Mouse (Mus musculus): ENCODE results near the gene Gstp3. TPM values are rescaled to one million over a fixed set of nuclear protein-coding genes. Genes with fewer than 3 reads are reported as not detected.

Gstp3 gene
- not detected in 2 replicates for polyA plus RNA-seq (2021; fragmentation: Nextera tagmentation)
- long read RNA-seq, experiment 1, result 0 reads
- long read RNA-seq, experiment 2, result 0 reads

DNA sequence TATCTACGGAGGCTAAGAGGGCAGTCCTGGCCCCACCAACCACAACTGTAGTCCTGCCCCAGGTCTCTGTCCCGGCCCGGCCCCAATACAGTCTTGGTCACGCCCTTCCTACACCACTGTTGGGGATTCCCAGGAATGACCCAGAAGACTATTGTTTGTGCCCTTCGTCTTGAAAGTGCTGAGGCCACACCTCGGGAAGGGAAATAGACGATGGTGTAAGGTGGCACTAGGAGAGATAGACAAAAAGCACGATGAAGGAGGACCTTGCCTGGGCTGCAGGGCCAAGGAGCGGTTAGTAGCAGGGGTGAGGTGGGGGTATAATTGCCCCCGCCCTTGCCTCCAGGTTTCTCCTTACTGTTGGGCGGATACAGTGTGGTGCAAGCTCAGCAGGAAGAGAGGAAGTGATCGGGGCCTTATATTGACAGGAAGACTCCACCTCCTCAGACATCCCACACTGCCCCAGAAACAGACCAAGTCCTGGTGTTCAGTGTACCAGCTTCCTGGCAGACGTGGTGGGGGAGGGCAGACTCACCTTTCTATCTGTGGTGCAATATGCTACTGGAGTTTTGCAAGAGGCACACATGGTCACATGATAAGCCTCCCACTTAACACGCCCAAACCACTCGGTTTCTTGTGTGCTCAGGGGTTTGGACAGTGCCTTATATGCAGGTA lies at the start of gene Gstp3:
TSS of gene Gstp3 (minus strand) at position 501 of the 672 bp plus-strand sequence.

DNA sequence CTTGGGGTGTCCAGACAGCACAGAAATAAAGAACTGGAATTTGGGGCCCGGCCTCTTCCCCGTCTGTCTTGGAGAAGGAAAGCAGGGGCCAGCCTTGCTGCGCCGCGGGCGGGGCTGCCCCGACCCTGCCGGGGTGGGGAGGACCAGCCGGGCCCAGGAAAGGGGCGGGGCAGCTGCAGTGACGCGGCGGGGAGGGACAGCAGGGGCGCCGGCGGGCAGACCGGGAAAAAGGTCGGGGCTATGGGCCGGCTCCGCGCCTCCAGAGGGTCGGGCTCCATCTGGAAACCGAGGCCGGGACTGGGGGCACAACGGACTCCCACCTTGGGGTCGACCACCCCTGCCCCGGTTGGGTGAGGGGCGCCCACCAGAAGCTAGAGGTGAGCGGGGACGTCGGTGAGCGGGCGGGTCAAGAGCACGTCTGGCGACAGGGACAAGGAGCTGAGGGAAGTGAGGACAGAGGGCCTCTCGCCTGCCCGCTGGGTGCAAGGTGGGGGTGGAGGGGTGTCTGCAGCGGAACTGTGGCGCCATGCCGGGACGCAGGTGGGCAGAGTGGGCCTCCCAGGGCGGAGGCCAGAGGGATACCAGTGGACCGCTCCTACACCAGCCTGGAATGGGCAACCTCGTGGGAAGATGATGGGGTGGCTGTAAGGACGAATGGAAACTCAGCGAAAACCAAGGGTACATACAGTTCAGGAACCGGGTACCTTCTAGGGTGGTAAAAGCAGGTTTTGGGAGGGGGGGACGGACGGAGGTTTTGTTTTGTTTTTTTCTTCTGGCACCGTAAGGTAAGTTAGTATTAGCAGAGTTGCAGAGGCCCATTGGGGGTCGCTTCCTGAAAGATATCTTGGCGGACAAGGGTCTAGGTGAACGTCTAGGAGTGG lies 40.7 kb upstream of the Gstp3 start, which contains the start of gene Pitpnm1:
TSS of gene Pitpnm1 (plus strand) at position 162 of the 881 bp plus-strand sequence.

DNA sequence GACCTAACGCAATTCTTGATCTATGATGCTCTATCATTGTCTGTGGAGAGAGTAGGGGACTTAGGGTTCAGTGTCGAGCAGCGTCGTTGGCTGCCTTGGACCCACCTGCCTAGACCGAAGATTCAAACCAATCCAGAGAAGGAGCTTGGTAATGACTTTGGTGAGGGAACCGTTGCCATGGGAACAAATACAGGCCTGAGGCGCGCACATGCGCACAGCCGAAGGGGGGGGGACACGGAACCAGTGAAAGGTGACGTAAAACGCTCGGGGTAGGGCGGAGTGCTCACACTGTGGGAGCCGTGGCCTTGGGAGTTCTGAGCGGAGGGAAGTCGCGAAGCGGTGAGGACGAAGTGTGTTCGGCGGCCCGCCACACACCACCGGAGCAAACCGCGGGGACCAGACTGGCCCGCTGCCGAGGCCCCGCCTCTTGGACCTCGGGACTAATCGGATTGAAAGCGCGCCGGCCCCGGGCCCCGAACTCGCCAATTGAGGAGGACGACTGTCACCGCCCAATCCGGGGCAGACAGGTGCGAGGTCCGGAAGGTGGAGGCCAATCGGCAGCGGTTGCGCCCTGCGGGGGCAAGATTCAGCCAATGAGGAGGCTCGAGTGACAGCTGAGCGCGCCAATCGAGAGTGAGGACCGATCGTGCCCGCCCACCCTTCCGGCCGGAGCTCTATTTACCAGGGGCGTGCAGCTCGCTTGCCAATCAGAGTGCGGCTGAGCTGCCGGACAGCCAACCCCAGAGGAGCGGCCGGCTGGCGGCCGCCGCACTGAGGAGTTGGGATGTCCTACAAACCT lies 37.5 kb upstream of the Gstp3 start, which contains the start of gene Cdk2ap2:
TSS of gene Cdk2ap2 (plus strand) at position 541 of the 799 bp plus-strand sequence.

DNA sequence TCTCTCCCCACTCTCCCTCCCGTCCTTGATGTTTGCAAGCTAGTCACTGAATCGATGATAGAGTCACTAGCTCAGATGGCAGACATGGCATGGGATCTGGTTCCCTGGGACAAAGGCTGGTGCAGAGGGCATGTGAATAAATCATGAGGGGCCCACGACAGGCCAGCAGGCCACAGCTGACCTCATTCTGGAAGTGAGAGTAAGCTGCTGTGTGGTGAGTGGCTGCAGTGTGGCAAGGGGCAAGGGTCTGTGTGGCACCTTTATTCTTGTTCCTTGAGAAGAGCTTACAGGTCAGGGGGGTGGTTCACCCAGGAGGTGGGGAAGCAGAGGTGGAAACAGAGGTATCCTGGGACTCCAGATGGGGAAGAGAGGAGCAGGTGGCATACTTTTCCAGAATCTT lies 22.0 kb upstream of the Gstp3 start, which contains the start of gene Cabp2:
TSS of gene Cabp2 (plus strand) at position 185 of the 400 bp plus-strand sequence.

DNA sequence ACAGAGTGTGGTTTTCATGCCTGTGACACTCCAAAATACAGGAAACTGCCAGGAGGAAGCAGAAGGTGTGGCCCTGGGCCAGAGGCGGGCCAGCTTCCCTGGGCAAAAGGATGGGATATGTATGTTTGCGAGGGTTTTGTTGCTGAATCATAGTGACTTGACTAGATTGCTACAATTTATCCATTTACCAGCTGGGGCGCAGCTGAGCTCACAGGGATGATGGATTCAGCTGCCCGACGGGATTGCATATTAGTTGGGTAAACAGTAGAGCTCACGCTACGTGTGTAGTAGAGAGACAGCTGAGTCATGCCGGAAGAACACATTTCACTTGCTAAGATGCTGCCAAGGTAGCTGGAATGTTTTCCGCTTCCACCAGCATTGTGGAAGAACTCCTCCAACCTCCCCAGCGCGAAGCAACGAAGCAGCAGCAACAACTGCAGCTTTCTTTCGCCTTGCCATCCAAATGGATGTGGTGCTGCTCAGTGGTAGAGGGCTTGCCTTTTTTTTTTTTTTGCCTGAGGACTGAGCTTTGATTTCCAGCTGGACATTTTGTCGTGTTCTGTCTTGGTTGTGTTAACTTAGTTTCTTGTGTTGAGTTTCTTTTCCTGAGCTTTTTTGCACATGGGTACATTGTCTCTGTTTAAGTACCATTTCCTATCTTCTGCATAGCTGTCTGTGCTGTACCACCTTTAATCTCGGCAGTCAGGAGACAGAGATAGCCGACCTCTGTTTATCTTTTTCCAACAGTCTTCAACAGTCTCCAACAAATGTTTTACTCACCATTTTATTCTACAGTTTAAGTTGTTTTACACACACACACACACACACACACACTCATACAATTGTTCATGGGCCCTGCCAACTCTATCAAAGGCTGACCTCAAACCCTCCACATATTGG lies 13.2 kb downstream of the Gstp3 start, which contains the start of gene Gstp2:
TSS of gene Gstp2 (minus strand) at position 58 of the 900 bp plus-strand sequence.

DNA sequence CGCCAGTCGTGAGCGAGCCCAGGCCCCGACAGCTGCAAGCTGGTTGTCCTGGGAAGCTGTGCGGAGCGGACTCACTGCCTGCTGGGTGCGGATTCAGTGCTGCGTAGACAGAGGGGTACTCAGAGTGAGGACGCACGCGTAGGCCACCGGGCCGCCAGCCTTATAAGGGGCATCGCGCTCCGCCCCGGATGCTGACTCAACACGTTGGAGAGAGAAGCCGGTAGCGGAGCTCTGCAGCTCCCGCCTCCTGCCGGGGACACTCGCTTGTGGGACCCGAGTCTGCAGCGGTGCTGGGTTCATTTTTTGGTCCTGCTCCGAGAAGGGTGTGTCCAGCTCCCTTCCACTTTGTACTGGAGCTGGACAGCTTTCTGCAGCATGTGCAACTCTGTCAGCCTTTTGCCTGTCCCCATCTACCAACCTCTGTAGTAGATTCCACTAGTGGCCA lies 21.6 kb downstream of the Gstp3 start, which contains the start of gene Gstp1:
TSS of gene Gstp1 (minus strand) at position 198 of the 445 bp plus-strand sequence.

DNA sequence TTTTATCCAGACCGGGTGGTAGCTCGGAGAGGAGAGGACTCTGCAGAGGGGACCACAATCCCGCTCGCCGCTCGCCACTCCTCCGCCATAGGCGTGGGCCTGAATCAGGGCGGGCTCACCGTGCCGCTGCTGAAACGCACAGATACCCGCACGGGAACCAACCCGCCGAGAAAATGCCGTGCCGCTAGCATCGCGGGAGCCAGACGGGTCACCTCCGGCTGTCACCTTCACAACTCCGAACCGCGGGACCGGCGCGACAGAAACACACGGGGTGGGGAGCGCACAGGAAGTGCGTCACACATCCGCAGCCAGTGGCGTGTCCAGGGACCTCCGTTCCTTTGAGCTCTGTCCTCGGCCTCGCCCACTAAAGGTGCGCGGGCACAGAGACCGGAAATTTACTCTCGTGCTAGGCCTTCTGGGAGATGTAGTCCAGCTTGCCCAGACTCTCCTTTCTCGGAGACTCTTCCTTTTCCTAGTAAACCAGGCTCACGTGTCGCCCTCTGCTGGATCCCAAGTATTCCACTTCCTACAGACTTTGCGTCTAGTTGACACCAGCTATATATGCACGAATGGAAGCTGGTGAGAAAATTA lies 46.8 kb downstream of the Gstp3 start, which contains the start of gene Ndufv1:
TSS of gene Ndufv1 (minus strand) at position 375 of the 591 bp plus-strand sequence.

Other genes starting within 250 kb of the Gstp3 start
- 15.9 and 22.7 TPM in 2 replicates for gene Chka, start 207.8 kb downstream of the Gstp3 start, polyA plus RNA-seq (2021; fragmentation: Nextera tagmentation)
- gene Tcirg1, start 152.4 kb downstream of the Gstp3 start, polyA plus RNA-seq (2021; fragmentation: Nextera tagmentation), result 3.1 and 3.9 TPM in 2 replicates
- gene Ndufs8, start 146.8 kb downstream of the Gstp3 start, polyA plus RNA-seq (2021; fragmentation: Nextera tagmentation), result 579 and 589 TPM in 2 replicates
- gene Aldh3b1, start 129.8 kb downstream of the Gstp3 start, polyA plus RNA-seq (2021; fragmentation: Nextera tagmentation), result 6.4 and 6.9 TPM in 2 replicates
- gene Unc93b1, start 124.4 kb downstream of the Gstp3 start, polyA plus RNA-seq (2021; fragmentation: Nextera tagmentation), result 20.5 and 23.3 TPM in 2 replicates
- gene Aldh3b3, start 100.9 kb downstream of the Gstp3 start, polyA plus RNA-seq (2021; fragmentation: Nextera tagmentation), result 0.13 TPM in 1 of 2 replicates, not detected in the other
- 2.0 and 2.7 TPM in 2 replicates for gene Aldh3b2, start 87.2 kb downstream of the Gstp3 start, polyA plus RNA-seq (2021; fragmentation: Nextera tagmentation)
- gene Acy3, start 73.0 kb downstream of the Gstp3 start, polyA plus RNA-seq (2021; fragmentation: Nextera tagmentation), result 3.2 and 3.9 TPM in 2 replicates
- not detected in 2 replicates for gene Tbx10, start 66.8 kb downstream of the Gstp3 start, polyA plus RNA-seq (2021; fragmentation: Nextera tagmentation)
- gene Nudt8, start 59.0 kb downstream of the Gstp3 start, polyA plus RNA-seq (2021; fragmentation: Nextera tagmentation), result 21.4 and 23.0 TPM in 2 replicates
- 0.13 and 0.21 TPM in 2 replicates for gene Gm49405, start 58.9 kb downstream of the Gstp3 start, polyA plus RNA-seq (2021; fragmentation: Nextera tagmentation)
- 2.1 and 3.3 TPM in 2 replicates for gene Doc2g, start 56.3 kb downstream of the Gstp3 start, polyA plus RNA-seq (2021; fragmentation: Nextera tagmentation)
- 400 and 516 TPM in 2 replicates for gene Ndufv1, start 46.8 kb downstream of the Gstp3 start, polyA plus RNA-seq (2021; fragmentation: Nextera tagmentation)
- gene Gstp1, start 21.6 kb downstream of the Gstp3 start, polyA plus RNA-seq (2021; fragmentation: Nextera tagmentation), result 1,005 and 1,067 TPM in 2 replicates
- gene Gstp2, start 13.5 kb downstream of the Gstp3 start, polyA plus RNA-seq (2021; fragmentation: Nextera tagmentation), result 2.2 and 7.2 TPM in 2 replicates
- gene Cabp2, start 22.0 kb upstream of the Gstp3 start, polyA plus RNA-seq (2021; fragmentation: Nextera tagmentation), result not detected in 2 replicates
- gene Cdk2ap2, start 37.6 kb upstream of the Gstp3 start, polyA plus RNA-seq (2021; fragmentation: Nextera tagmentation), result 52.6 and 68.9 TPM in 2 replicates
- 53.9 and 65.8 TPM in 2 replicates for gene Pitpnm1, start 40.4 kb upstream of the Gstp3 start, polyA plus RNA-seq (2021; fragmentation: Nextera tagmentation)
- 168 and 240 TPM in 2 replicates for gene Aip, start 66.3 kb upstream of the Gstp3 start, polyA plus RNA-seq (2021; fragmentation: Nextera tagmentation)
- gene Gpr152, start 80.2 kb upstream of the Gstp3 start, polyA plus RNA-seq (2021; fragmentation: Nextera tagmentation), result not detected in 2 replicates
- 0.06 and 0.11 TPM in 2 replicates for gene Cabp4, start 84.5 kb upstream of the Gstp3 start, polyA plus RNA-seq (2021; fragmentation: Nextera tagmentation)
- gene Coro1b, start 89.0 kb upstream of the Gstp3 start, polyA plus RNA-seq (2021; fragmentation: Nextera tagmentation), result 87.0 and 103 TPM in 2 replicates
- 0.72 and 1.4 TPM in 2 replicates for gene Ptprcap, start 94.0 kb upstream of the Gstp3 start, polyA plus RNA-seq (2021; fragmentation: Nextera tagmentation)
- gene Rps6kb2, start 103.8 kb upstream of the Gstp3 start, polyA plus RNA-seq (2021; fragmentation: Nextera tagmentation), result 11.8 and 16.7 TPM in 2 replicates
- gene Carns1, start 115.9 kb upstream of the Gstp3 start, polyA plus RNA-seq (2021; fragmentation: Nextera tagmentation), result 4.2 and 4.3 TPM in 2 replicates
- 0.51 and 0.69 TPM in 2 replicates for gene Tbc1d10c, start 131.7 kb upstream of the Gstp3 start, polyA plus RNA-seq (2021; fragmentation: Nextera tagmentation)
- 387 and 460 TPM in 2 replicates for gene Ppp1ca, start 132.5 kb upstream of the Gstp3 start, polyA plus RNA-seq (2021; fragmentation: Nextera tagmentation)
- gene Rad9a, start 142.1 kb upstream of the Gstp3 start, polyA plus RNA-seq (2021; fragmentation: Nextera tagmentation), result 6.8 and 7.0 TPM in 2 replicates
- 0.19 and 0.76 TPM in 2 replicates for gene Clcf1, start 154.7 kb upstream of the Gstp3 start, polyA plus RNA-seq (2021; fragmentation: Nextera tagmentation)
- gene AC109138.7, start 154.8 kb upstream of the Gstp3 start, polyA plus RNA-seq (2021; fragmentation: Nextera tagmentation), result not detected in 2 replicates
- gene Pold4, start 172.3 kb upstream of the Gstp3 start, polyA plus RNA-seq (2021; fragmentation: Nextera tagmentation), result 31.3 and 44.7 TPM in 2 replicates
- 5.3 and 7.5 TPM in 2 replicates for gene Ssh3, start 209.6 kb upstream of the Gstp3 start, polyA plus RNA-seq (2021; fragmentation: Nextera tagmentation)
- gene Ankrd13d, start 223.6 kb upstream of the Gstp3 start, polyA plus RNA-seq (2021; fragmentation: Nextera tagmentation), result 54.6 and 59.2 TPM in 2 replicates
- 62.5 and 70.5 TPM in 2 replicates for gene Grk2, start 246.7 kb upstream of the Gstp3 start, polyA plus RNA-seq (2021; fragmentation: Nextera tagmentation)